In genomic region chr5:100702325-100702724, GRCm38 (mm10) we compare ENCODE assay signal across 24 mouse cellular contexts. TPM values are rescaled to one million over a fixed set of nuclear protein-coding genes. Genes with fewer than 3 reads are reported as not detected.
DNase-seq lines count a peak whose midpoint lies in the region; ATAC-seq and TF ChIP-seq lines count a peak whose summit lies in the region.
"Had no signal": no experiment of that assay in that cellular context is flagged by ENCODE, and none has a peak within 500 bp of the region (broad histone marks: within the 10 kb centered on the region; RNA-seq: fewer than 3 reads in every experiment).

No protein-coding gene starts in this region.

- no peaks in the 10 kb centered on the region for H3K36me3 ChIP-seq in thymus, adult 2 months (ENCODE audit: control insufficient read depth, insufficient read depth, low read length)
- H3K36me3 ChIP-seq: G1E had no signal

- no peaks in the 10 kb centered on the region for H3K4me1 ChIP-seq in thymus, adult 2 months (replicated peaks; ENCODE audit: control insufficient read depth, insufficient read depth, low read length)

- DNase-seq in 416B (ENCODE audit: low read depth): peak; percentile 48
- no peak for DNase-seq in layer of hippocampus, postnatal 14 days (ENCODE audit: low spot score in 2 of 2)
- no peak for DNase-seq in thymus, adult 2 months
- DNase-seq in frontal cortex, postnatal 25 days (ENCODE audit: low spot score in 2 of 2): no peak
- no peak for DNase-seq in cerebellum, postnatal 36 days
- DNase-seq: adrenal gland, adult 2 months; adrenal gland, adult 8-10 months; adrenal gland, postnatal 10 days; adrenal gland, postnatal 14 days; adrenal gland, postnatal 25 days; adrenal gland, postnatal 36 days; B cell, adult 2 months; cerebellum, adult 11 months; cerebellum, adult 11-12 months; cerebellum, adult 18-20 months had no signal

- H3K27me3 ChIP-seq in thymus, adult 2 months (ENCODE audit: control insufficient read depth, insufficient read depth, low read length): no peaks in the 10 kb centered on the region
- H3K27me3 ChIP-seq: CH12.LX, Patski had no signal

- H3K27ac ChIP-seq in thymus, adult 2 months (ENCODE audit: control insufficient read depth, insufficient read depth, low read length): no peak overlapping the region

- H3K4me3 ChIP-seq in thymus, adult 2 months (ENCODE audit: control insufficient read depth, insufficient read depth, low read length): no peak overlapping the region

- peak; percentile 58 for ATAC-seq in granulocyte monocyte progenitor cell, adult 5-6 weeks (replicated peaks; ENCODE audit: poor library complexity, severe bottlenecking)
- 0 out of 2 replicates have a peak, but pooled peaks have one; percentile 30 for ATAC-seq in megakaryocyte, adult 5-6 weeks (ENCODE audit: poor library complexity, severe bottlenecking)
- peak; percentile 50 for ATAC-seq in megakaryocyte progenitor cell, adult 5-6 weeks (replicated peaks; ENCODE audit: poor library complexity)
- ATAC-seq: activated CD4-positive, CD25-positive, alpha-beta regulatory T cell, adult 4 months; CD4-positive, CD25-positive, alpha-beta regulatory T cell, adult 4 months; Patski had no signal

- 97% methylated on average over 3 of the region's 3 CpGs for WGBS in thymus, adult 2 months

- no peak for TF ChIP-seq POLR2A in thymus, adult 2 months (IDR thresholded peaks at IDR 0.05; ENCODE audit: control insufficient read depth, extremely low read depth, insufficient read depth, low read length, poor library complexity)

- no peak for TF ChIP-seq CTCF in thymus, adult 2 months (IDR thresholded peaks at IDR 0.05; ENCODE audit: borderline replicate concordance, control insufficient read depth, extremely low read depth, insufficient read depth, low read length, poor library complexity)

RNA-seq across cellular contexts. Expression of gene Hpse, which starts 17.2 kb away (rescaled TPM):
- 23.0 and 26.6 TPM in 2 replicates for total RNA-seq in granulocyte monocyte progenitor cell, adult 5-6 weeks (2014; fragmentation: Nextera tagmentation)
- total RNA-seq in granulocyte monocyte progenitor cell, adult 5-6 weeks (2017): 27.7 and 30.3 TPM in 2 replicates
- total RNA-seq in megakaryocyte, adult 5-6 weeks (2015): 84.1 and 95.3 TPM in 2 replicates
- total RNA-seq in megakaryocyte, adult 5-6 weeks (2017): 93.8 and 102 TPM in 2 replicates
- total RNA-seq in megakaryocyte progenitor cell, adult 5-6 weeks (2015): 20.9 and 26.2 TPM in 2 replicates
- 24.9 and 25.6 TPM in 2 replicates for total RNA-seq in megakaryocyte progenitor cell, adult 5-6 weeks (2017)
- under 1 TPM; 0.72 to 0.90 TPM for total RNA-seq in layer of hippocampus, postnatal 14 days (2021)
- 3.1 and 4.7 TPM in 2 replicates for polyA plus RNA-seq in thymus, adult 2 months (2012; rRNA removed)
- total RNA-seq: G1E, MEL had no signal
- polyA plus RNA-seq: G1E had no signal

RNA-seq across cellular contexts. Expression of gene Coq2, which starts 27.4 kb away (rescaled TPM):
- 59.5 and 65.8 TPM in 2 replicates for total RNA-seq in granulocyte monocyte progenitor cell, adult 5-6 weeks (2014; fragmentation: Nextera tagmentation)
- total RNA-seq in granulocyte monocyte progenitor cell, adult 5-6 weeks (2017): 41.8 and 47.5 TPM in 2 replicates
- total RNA-seq in megakaryocyte, adult 5-6 weeks (2015): 20.9 and 21.0 TPM in 2 replicates
- total RNA-seq in megakaryocyte, adult 5-6 weeks (2017): 20.1 and 22.5 TPM in 2 replicates
- total RNA-seq in megakaryocyte progenitor cell, adult 5-6 weeks (2015): 41.9 and 51.4 TPM in 2 replicates
- total RNA-seq in megakaryocyte progenitor cell, adult 5-6 weeks (2017): 41.3 and 42.0 TPM in 2 replicates
- total RNA-seq in layer of hippocampus, postnatal 14 days (2021): 10 to 100 TPM; 62.0 to 62.6 TPM
- polyA plus RNA-seq in thymus, adult 2 months (2012; rRNA removed): 90.2 and 114 TPM in 2 replicates

Comparison
In these comparisons a context has a peak if more than half of its experiments do, and no peak if none do; other contexts are left out.
1. RNA of gene Hpse, which starts 17.2 kb away (total RNA-seq): 84.1 to 102 TPM in megakaryocyte, adult 5-6 weeks, 23.0 to 30.3 TPM in granulocyte monocyte progenitor cell, adult 5-6 weeks and 20.9 to 26.2 TPM in megakaryocyte progenitor cell, adult 5-6 weeks; 0.72 to 0.90 TPM in layer of hippocampus, postnatal 14 days; every median in the first group is over 10 times any median in the second.
2. Peak in every context shown above with its lines, with median percentiles within 50 percentile points of each other: ATAC-seq.